Mouse (Mus musculus) cerebral cortex, adult 2 months (tissue): ENCODE data around the gene Slc38a5.

Experiments
- WGBS: fragments of 180-500 bp; shearing (Covaris S2); methylation state at CpG from one replicate; pipeline ENCODE4 v1.1.7; 2018; 5-methylcytosine and 5-hydroxymethylcytosine counted together

Gene Slc38a5

DNA sequence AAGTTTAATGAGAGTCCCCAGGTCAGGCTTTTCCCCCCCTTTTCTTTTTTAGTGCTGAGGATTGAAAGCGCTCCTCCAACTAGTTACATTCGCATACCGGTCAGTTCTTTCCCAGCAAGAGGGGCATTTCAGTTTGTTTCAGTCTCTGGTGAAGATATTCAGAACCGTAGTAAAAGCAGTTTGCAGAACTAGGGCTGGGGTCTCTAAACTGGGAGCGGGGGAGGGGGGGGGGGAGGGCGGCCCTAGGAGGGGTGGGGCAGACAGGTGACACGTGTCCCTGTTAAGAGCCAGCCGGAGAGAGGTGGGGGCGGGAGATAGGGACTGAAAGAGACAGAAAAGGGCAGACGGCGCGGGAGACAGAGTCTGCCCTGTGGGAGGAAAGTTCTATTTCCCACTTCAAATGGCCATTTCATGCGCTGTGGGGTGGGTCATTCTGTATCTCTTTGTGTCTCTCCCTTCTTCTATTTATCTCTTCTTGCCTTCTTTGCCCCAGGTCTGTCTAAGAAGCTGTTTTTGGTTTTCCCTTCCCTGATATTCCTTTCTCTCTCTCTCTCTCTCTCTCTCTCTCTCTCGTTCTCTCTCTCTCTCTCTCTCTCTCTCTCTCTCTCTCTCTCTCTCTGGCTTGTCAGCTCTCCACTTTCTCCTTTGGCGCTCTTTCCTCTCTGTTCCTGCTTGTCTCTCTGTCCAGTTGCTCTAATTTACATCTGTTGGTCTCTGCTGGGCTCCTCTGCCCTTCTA is at the start of gene Slc38a5:
Gene Slc38a5 (plus strand): TSS at position 51 of the 738 bp plus-strand sequence.
- 8% methylated on average over 8 of the region's 15 CpGs for WGBS

- 24% methylated on average over 3 of the region's 3 CpGs for WGBS
These were observed 48.6 kb upstream of the Slc38a5 start for GRCm38 (mm10) chrX:8222296-8222677.

GRCm38 (mm10) chrX:8222678-8223421 is 48.1 kb upstream of the Slc38a5 start:
- 23% methylated on average over 7 of the region's 7 CpGs for WGBS

DNA sequence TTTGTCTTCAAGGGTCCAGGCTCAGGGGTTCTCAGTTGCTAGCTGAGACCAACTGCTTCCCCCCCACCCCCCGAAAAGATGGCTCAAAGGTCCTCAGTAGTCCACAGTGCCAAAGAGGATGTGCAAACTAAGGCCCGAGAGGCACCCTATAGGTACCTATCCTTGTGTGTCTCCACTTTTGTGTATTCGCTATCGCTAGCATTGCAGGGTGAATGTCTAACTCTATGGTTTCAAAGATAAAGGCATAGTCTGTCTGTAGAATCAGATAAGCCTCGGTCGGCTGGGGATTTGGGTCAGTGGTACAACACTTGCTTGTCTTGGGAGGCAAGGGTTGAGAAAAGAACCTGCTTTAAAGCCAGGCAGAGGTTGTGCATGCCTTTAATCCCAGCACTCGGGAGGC is 47.5 kb upstream of the Slc38a5 start:
- WGBS = 87% methylated on average over 7 of the region's 7 CpGs

DNA sequence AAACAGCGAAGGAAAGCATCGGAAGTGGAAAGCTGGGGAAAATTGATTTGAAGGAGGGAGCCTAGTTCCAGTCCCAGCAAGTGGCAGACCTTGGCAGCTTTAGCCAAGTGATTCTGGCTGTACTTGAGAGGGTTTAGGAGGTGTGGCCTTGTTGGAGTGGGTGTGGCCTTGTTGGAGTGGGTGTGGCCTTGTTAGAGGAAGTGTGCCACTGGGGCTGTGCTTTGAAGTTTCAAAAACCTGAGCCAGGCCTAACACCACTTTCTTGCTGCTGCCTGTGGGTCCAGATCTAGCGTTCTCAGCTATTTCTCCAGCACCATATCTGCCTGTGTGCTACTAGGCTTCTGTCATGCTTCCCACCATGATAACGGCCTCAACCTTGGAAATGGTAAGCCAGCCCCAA is 40.7 kb upstream of the Slc38a5 start:
- 76% methylated on average over 4 of the region's 4 CpGs for WGBS

DNA sequence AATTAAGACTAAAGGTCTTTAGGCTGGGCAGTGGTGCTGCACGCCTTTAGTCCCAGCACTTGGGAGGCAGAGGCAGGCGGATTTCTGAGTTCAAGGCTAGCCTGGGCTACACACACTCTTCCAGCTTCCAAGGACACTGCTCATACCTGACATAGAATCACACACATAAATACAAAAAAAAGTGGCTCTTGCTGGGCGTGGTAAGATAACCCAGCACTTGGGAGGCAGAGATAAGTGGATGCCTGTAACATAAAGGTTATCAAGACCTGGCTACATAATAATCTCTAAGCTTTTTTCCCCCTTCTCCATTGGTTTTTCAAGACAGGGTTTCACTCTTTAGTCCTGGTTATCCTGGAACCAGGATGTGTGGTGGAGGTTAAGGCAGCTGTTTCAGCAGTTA is 37.3 kb upstream of the Slc38a5 start:
- 90% methylated on average over 3 of the region's 3 CpGs for WGBS

- 78% methylated on average over 2 of the region's 2 CpGs for WGBS
These were observed 34.2 kb upstream of the Slc38a5 start for GRCm38 (mm10) chrX:8236704-8237103.

DNA sequence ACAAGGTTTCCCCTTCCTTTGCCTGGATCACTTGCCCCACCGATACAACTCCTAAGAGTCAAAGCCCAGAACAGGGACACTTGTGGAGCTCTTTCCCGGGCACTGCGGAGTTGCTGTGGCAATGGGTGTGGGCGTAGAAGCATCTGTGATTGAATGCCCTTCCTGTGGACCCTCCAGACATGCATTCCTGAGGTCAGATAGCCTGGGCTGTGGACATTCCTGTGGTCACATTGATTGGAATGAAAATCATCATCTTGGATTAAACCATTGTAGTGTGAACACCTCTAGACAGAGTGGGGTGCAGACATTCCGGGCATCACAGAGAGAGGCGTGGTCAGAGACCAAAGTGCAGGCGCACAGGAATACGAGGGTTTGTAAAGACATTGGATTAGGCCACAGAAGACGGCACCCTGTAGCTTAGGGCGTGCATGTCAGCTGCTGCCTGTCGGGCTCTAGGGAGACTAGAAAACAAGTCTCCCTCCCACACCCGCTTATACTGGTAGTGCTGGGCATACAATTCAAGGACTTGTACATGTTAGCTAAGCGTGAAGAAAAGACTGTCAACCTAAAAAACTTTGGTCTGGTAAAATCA is 32.0 kb upstream of the Slc38a5 start:
- WGBS = 81% methylated on average over 13 of the region's 13 CpGs

DNA sequence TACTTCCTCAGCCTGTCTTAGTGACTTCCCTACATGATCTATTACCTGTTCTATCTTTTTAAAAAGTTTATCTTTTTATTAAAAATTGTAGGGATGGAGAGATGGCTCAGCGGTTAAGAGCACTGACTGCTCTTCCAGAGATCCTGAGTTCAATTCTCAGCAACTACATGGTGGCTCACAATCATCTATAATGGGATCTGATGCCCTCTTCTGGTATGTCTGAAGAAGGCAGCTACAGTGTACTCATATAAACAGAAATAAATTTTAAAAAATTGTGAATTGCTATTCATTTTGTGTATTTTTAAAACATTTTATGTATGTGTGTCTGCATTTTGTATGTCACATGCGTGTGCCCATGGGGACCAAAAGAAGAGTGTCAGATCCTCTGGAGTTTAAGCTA is 23.3 kb upstream of the Slc38a5 start:
- WGBS = 76% methylated on average over 2 of the region's 2 CpGs

GRCm38 (mm10) chrX:8248542-8249120 is 22.3 kb upstream of the Slc38a5 start:
- 80% methylated on average over 8 of the region's 8 CpGs for WGBS

- 3% methylated on average over 18 of the region's 18 CpGs for WGBS
These were observed 19.1 kb upstream of the Slc38a5 start for GRCm38 (mm10) chrX:8251789-8252333.

DNA sequence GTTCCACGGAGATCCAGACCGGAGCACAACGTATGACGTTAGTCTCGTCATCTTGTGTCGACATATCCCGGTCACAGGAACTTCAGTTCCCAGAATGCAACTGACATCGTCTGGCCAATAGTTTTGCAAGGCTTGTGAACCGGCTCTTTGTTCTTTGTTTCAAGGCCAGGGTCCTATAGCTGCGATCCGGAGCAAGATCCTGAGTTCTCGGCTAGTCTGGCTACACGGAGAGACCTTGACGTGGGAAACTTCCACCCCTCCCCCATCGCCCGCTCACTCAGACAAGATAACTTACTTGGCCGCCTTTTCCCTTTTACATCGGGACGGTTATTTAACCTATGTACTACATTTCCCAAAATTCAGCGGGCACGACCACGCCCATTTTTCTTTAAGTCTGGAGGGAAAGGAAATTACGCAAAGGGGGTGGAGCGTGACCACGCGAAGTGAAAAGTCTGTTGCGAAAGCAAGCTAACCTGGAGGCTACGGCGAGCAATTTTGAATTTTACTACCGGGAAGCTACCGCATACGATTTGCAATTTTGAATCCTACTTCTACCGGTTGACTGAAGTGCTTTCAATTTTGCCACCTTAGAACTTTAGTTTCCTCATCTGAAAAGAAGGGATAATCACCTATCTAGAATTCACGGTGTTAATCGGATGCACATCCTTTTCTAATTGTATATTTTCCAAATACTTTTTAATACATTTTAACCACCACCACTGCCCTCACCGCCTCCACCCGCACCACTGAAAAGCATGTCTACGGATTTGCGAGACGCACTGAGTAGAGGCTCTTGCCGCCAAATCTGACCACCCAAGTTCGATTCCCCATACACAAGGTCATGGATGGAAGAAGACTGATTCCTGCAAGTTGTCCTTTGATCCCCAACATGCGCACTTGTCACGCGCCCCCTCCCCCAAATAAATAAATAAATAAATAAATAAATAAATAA is 18.3 kb upstream of the Slc38a5 start, which contains the start of gene Ftsj1:
Gene Ftsj1 (minus strand): TSS at position 73 of the 952 bp plus-strand sequence.
- WGBS = 6% methylated on average over 45 of the region's 45 CpGs

GRCm38 (mm10) chrX:8253711-8254110 is 17.2 kb upstream of the Slc38a5 start:
- 89% methylated on average over 2 of the region's 2 CpGs for WGBS

GRCm38 (mm10) chrX:8255807-8256206 is 15.1 kb upstream of the Slc38a5 start:
- 13% methylated on average over 5 of the region's 6 CpGs for WGBS

DNA sequence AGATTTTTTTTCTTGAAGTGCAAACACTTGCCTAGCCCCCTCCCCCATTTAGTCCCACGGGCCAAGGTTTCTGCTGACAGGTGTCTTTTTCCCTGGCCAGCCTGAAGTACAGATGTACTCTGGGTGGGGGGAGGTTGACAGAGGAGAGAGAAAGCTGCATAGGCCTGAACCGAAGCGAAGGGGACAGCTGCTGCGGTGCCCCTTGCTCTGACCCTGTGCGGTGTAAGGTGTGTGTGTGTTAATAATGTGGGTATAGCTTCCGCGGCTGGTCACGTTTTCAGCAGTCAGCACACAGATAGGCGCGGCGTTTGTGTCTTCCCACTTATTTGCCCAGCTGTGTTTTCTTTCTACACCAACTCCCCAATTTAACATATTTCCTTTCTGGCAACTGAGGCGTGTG is 11.5 kb upstream of the Slc38a5 start:
- 70% methylated on average over 12 of the region's 12 CpGs for WGBS

GRCm38 (mm10) chrX:8263156-8263804 is 7.7 kb upstream of the Slc38a5 start:
- 93% methylated on average over 5 of the region's 5 CpGs for WGBS

DNA sequence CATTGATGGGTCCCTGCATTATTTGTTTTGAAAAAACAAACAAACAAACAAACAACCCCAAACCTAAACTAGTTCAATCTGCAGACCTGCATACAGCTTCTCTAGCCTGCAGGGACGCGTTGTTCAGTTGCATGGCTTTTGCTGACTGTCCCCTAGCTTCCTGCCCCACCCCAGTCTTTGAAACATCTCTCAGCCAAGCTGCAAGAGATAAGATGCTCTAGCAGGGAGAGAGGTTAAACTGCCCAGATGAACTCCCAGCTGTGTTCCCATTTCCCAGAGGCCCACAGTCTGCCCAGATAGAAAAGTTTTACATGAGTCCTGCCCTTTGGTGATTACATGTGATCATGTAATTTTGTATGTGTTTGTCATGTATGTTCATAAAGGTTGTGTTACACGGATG is 6.7 kb upstream of the Slc38a5 start:
- WGBS = 77% methylated on average over 3 of the region's 3 CpGs

- WGBS = 21% methylated on average over 10 of the region's 10 CpGs
These were observed 1.1 kb downstream of the Slc38a5 start for GRCm38 (mm10) chrX:8272000-8272399.

GRCm38 (mm10) chrX:8274056-8274455 is 3.1 kb downstream of the Slc38a5 start:
- 86% methylated on average over 5 of the region's 5 CpGs for WGBS

DNA sequence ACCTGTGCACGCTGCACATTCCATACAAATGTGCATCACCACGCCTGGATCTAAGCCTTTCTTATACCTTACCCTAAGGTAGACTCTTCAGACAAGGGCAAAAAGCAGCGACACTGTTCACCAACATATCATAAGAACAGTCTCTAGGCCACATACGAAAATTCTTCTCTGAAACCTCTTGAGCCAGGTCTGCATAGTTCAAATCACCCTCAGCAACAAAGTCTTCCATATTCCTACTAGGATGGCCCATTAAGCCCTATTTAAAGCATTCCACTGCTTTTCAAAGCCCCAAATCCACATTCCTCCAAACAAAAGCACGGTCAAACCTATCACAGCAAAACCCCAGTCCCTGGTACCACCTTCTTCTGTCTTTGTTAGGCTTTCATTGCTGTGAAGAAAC is 17.7 kb downstream of the Slc38a5 start:
- 79% methylated on average over 5 of the region's 5 CpGs for WGBS
